Mouse (Mus musculus) stomach, embryonic 14.5 days (tissue): Measurements from ENCODE around the gene Cideb. TPM values are rescaled to one million over a fixed set of nuclear protein-coding genes. Genes with fewer than 3 reads are reported as not detected.
A peak's percentile ranks its signal among the peaks of the same experiment; 100 is the strongest.

Experiments
- ATAC-seq: fragments of 200-750 bp; cut with Nextera tagmentation; 2 replicates; pipeline ENCODE4 v1.8.0; 2017; ENCODE audit warnings: low read depth, moderate TSS enrichment; ENCODE audit not compliant: insufficient number of reproducible peaks, insufficient read depth, low FRiP score
- H3K27ac ChIP-seq: fragments of 300-500 bp; sonication (generic); 2 replicates; pipeline ENCODE4 v1.5.1; 2014; ENCODE audit warnings: mild to moderate bottlenecking, low read length, moderate library complexity, mixed read lengths
- H3K27me3 ChIP-seq: fragments of 300-500 bp; sonication (generic); 2 replicates; pipeline ENCODE4 v1.6.1; 2014; ENCODE audit warnings: low read length, control low read depth, mixed read lengths; ENCODE audit not compliant: control insufficient read depth, insufficient read depth
- H3K36me3 ChIP-seq: fragments of 300-500 bp; sonication (generic); 2 replicates; pipeline ENCODE4 v1.6.1; 2014; ENCODE audit warnings: mild to moderate bottlenecking, control low read depth, low read length, moderate library complexity, mixed read lengths; ENCODE audit not compliant: control insufficient read depth, insufficient read depth
- H3K4me1 ChIP-seq: fragments of 300-500 bp; sonication (generic); 2 replicates; pipeline ENCODE4 v1.6.1; 2014; ENCODE audit warnings: low read length, control low read depth, mixed read lengths; ENCODE audit not compliant: control insufficient read depth, insufficient read depth
- H3K4me2 ChIP-seq: fragments of 300-500 bp; sonication (generic); replicated peaks from 2 replicates; pipeline ENCODE4 v1.6.1; 2014; ENCODE audit warnings: low read depth, low read length, control low read depth
- H3K4me3 ChIP-seq: fragments of 300-500 bp; sonication (generic); 2 replicates; pipeline ENCODE4 v1.5.1; 2014; ENCODE audit warnings: low read depth, low read length, control low read depth
- H3K9ac ChIP-seq: fragments of 300-500 bp; sonication (generic); replicated peaks from 2 replicates; pipeline ENCODE4 v1.6.1; 2014; ENCODE audit warnings: low read depth, mild to moderate bottlenecking, control low read depth, low read length, moderate library complexity, mixed read lengths
- H3K9me3 ChIP-seq: fragments of 300-500 bp; sonication (generic); 2 replicates; pipeline ENCODE4 v1.6.1; 2016; ENCODE audit warnings: low read depth, low read length, control low read depth; ENCODE audit not compliant: control insufficient read depth
- WGBS: fragments of 180-500 bp; shearing (Covaris S2); extraction: QIAGEN DNeasy Blood & Tissue Kit; methylation state at CpG from one replicate; pipeline ENCODE4 v1.1.7; 2014; 5-methylcytosine and 5-hydroxymethylcytosine counted together
- polyA plus RNA-seq: library from polyadenylated mRNA; unstranded; fragments of >200 nt; fragmentation: Nextera tagmentation; extraction: Ambion mirVana; gene quantifications from 2 replicates; pipeline ENCODE4 v1.2.1, GENCODE M21; 2014

The Cideb gene
- polyA plus RNA-seq, 1 experiment from 2014 or later, result 2.6 TPM

GRCm38 (mm10) chr14:55776711-55777110, 18.5 kb upstream of the Cideb start:
- H3K27ac ChIP-seq, result no peak overlapping the region
- H3K9ac ChIP-seq, result no peak overlapping the region
- ATAC-seq, result no peak

GRCm38 (mm10) chr14:55769087-55769703, 10.9 kb upstream of the Cideb start:
- H3K36me3 ChIP-seq, result no peaks in the 10 kb centered on the region
- H3K27ac ChIP-seq, result no peak overlapping the region
- no peak overlapping the region for H3K4me2 ChIP-seq
- no peak overlapping the region for H3K4me3 ChIP-seq
- no peaks in the 10 kb centered on the region for H3K9me3 ChIP-seq
- 73% methylated on average over 16 of the region's 16 CpGs for WGBS
- H3K9ac ChIP-seq, result no peak overlapping the region
- H3K4me1 ChIP-seq, result 0 out of 2 replicates have a peak, but pooled peaks cover 5% of the 10 kb centered on the region
- ATAC-seq, result no peak
- H3K27me3 ChIP-seq, result peaks cover 12% of the 10 kb centered on the region; the same call in 1 of the 2 replicates

More at GRCm38 (mm10) chr14:55776711-55777110, 18.5 kb upstream of the Cideb start:
- H3K36me3 ChIP-seq, result no peaks in the 10 kb centered on the region
- H3K4me2 ChIP-seq, result no peak overlapping the region
- H3K4me3 ChIP-seq, result no peak overlapping the region
- no peaks in the 10 kb centered on the region for H3K27me3 ChIP-seq
- H3K9me3 ChIP-seq, result no peaks in the 10 kb centered on the region
- H3K4me1 ChIP-seq, result peaks cover 5% of the 10 kb centered on the region
- WGBS, result 51% methylated on average over 7 of the region's 7 CpGs

GRCm38 (mm10) chr14:55768555-55768954, 10.3 kb upstream of the Cideb start:
- ATAC-seq, result no peak
- Histone ChIP-seq H3K4me1 (0 out of 2 replicates have a peak, but pooled peaks cover 5% of the 10 kb centered on the region), H3K9ac (no peak overlapping the region), H3K9me3 (no peaks in the 10 kb centered on the region), H3K4me3 (no peak overlapping the region), H3K36me3 (no peaks in the 10 kb centered on the region), H3K27me3 (peaks cover 12% of the 10 kb centered on the region; the same call in 1 of the 2 replicates), H3K27ac (no peak overlapping the region), H3K4me2 (no peak overlapping the region)
- 90% methylated on average over 6 of the region's 6 CpGs for WGBS

GRCm38 (mm10) chr14:55767519-55768414, 9.5 kb upstream of the Cideb start:
- Histone ChIP-seq H3K4me2 (peak overlapping the region; percentile 70), H3K27ac (no peak overlapping the region), H3K36me3 (no peaks in the 10 kb centered on the region), H3K9me3 (no peaks in the 10 kb centered on the region), H3K4me1 (0 out of 2 replicates have a peak, but pooled peaks cover 5% of the 10 kb centered on the region), H3K4me3 (peak overlapping the region; percentile 34), H3K27me3 (peaks cover 12% of the 10 kb centered on the region; the same call in 1 of the 2 replicates), H3K9ac (peak overlapping the region; percentile 25; the same call in 1 of the 2 replicates)
- ATAC-seq, result peak; percentile 70; the same call in 1 of the 2 replicates
- 13% methylated on average over 52 of the region's 52 CpGs for WGBS

GRCm38 (mm10) chr14:55765696-55766095, 7.4 kb upstream of the Cideb start, which contains the start of gene Ltb4r1:
Gene Ltb4r1, plus strand, starts transcription at chr14:55765962.
- ATAC-seq, result no peak
- Histone ChIP-seq H3K9me3 (no peaks in the 10 kb centered on the region), H3K27ac (no peak within 1 kb of the TSS), H3K4me2 (no peak within 1 kb of the TSS), H3K4me1 (peaks cover 9% of the 10 kb centered on the region; the same call in 1 of the 2 replicates), H3K36me3 (no peaks in the 10 kb centered on the region), H3K4me3 (no peak within 1 kb of the TSS), H3K9ac (no peak within 1 kb of the TSS), H3K27me3 (peaks cover 19% of the 10 kb centered on the region; the same call in 1 of the 2 replicates)
- WGBS, result 58% methylated on average over 4 of the region's 4 CpGs

GRCm38 (mm10) chr14:55763166-55763565, 4.9 kb upstream of the Cideb start:
- WGBS, result 62% methylated on average over 7 of the region's 7 CpGs
- no peaks in the 10 kb centered on the region for H3K36me3 ChIP-seq
- peaks cover 17% of the 10 kb centered on the region; the same call in 1 of the 2 replicates for H3K27me3 ChIP-seq
- no peak for ATAC-seq
- no peak overlapping the region for H3K4me3 ChIP-seq
- H3K9ac ChIP-seq, result no peak overlapping the region
- peaks cover 11% of the 10 kb centered on the region; the same call in 1 of the 2 replicates for H3K4me1 ChIP-seq
- H3K9me3 ChIP-seq, result no peaks in the 10 kb centered on the region
- H3K4me2 ChIP-seq, result peak overlapping the region; percentile 98; the same call in 1 of the 2 replicates
- no peak overlapping the region for H3K27ac ChIP-seq

- Histone ChIP-seq H3K4me2 (peak overlapping the region; percentile 98), H3K4me1 (peaks cover 6% of the 10 kb centered on the region; the same call in 1 of the 2 replicates), H3K9ac (peak overlapping the region; percentile 63), H3K9me3 (no peaks in the 10 kb centered on the region), H3K36me3 (no peaks in the 10 kb centered on the region), H3K27ac (no peak overlapping the region), H3K27me3 (peaks cover 13% of the 10 kb centered on the region; the same call in 1 of the 2 replicates), H3K4me3 (peak overlapping the region; percentile 47)
- ATAC-seq, result peak; percentile 44
- under 1% methylated on average over 77 of the region's 77 CpGs for WGBS
Observed at GRCm38 (mm10) chr14:55762001-55762821, 4.0 kb upstream of the Cideb start.
